Mouse (Mus musculus): ENCODE data around the gene Cenpv.

DNA sequence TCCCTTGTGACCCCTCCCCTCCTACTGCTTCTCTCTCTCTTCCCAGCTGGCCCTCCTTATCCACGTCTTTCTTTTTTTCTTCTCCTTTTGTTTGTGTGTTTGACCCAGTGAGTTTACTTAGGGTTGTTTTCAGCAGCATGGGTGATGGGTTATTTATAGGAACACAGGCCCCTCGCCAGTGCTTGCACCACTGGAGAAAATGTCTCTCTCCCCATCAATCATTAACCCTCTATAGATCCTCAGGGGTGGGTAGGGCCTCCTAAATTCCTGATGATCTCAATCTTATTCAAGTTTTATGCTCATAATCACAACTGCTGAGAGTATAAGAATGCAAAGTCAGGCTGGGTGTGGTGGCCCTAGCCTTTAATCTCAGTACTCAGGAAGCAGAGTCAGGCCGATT, 41.9 kb downstream of the Cenpv start:
- no peak for TF ChIP-seq CTCF (IDR thresholded peaks at IDR 0.05; ENCODE audit: low read depth)
- no peak for TF ChIP-seq EP300 (IDR thresholded peaks at IDR 0.05; ENCODE audit: low read depth)
